Mouse (Mus musculus) neural tube, embryonic 10.5 days (tissue): Measurements from ENCODE around the gene Wipf2.
A peak's percentile ranks its signal among the peaks of the same experiment; 100 is the strongest.

Experiments used
- DNase-seq: peaks from one replicate; pipeline ENCODE4 v3.0.0-alpha.2; 2017; ENCODE audit warnings: low spot score; ENCODE audit errors: extremely low spot score

Wipf2 gene

DNA sequence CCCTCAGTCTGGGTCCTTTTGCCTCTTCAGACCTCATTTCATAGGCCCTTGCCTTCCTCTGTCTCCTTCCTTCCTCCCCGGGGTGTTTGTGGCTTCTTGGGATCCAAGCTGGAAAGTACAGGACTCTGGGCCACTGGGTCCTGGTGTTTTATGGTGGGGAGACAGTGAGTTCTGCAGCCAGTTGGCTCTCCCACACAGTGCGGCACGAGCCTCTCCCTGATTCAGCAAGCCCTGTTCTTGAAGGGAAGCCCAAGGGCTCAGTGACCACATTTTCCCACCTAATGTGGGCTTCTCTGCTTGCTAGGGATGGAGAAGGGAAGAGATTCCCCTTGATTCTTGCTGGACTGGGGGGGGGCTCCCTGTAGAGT, 79.1 kb downstream of the Wipf2 start:
- DNase-seq = no peak

DNA sequence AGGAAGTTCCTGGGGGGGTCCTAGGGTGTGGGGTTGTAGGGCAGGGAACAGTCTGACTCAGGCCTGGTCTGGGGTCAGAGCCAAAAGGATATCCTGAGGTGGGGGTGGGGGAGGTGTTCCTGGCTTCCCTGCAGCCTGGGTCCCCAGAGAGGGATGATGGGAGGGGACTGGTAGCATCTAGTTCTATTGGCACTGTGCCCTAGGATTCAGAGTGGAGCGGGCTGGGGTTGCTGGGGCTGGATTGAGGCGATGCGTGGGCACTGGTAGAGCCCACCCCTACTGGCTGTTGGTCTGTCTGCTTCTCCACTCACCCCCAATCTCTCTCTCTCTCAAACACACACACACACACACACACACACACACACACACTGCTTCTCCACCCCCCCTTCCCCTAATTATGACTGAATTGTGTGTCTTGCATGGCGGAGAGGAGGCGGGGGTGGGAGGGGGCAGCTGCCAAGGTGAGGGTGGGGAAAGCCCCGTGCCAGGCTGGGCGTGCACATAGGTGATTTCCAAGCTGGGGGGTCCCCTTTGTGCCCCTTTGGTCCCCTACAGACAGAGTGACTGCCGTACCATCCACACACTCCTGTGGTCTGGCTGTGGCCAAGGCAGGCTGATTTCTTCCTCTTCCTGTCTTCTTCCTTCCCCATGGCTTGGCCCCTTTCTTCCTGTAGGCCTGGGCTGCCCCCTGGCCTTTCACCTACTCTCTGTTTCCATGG, 79.6 kb downstream of the Wipf2 start:
- no peak for DNase-seq

GRCm38 (mm10) chr11:98943741-98944461, 80.5 kb downstream of the Wipf2 start:
- no peak for DNase-seq

GRCm38 (mm10) chr11:98944897-98945604, 81.6 kb downstream of the Wipf2 start:
- DNase-seq = no peak

DNA sequence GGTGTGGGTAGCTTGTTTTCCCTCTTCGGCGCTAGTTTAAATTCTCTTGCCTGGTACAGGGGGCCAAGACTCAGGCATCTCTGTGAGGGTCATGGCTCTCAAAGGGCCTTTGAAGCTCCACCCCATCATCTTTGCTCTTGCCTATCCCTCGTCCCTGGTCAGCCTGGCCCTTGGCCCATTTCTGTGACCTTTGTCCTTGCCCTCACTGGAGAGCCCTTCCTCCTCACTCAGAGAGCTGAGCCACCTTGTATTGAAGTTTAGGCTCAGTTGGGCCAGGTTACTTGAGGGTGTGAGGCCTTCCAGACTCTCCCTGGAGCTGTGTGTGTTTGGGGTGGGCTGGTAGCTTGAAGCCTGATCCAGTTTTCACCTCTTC, 82.2 kb downstream of the Wipf2 start:
- no peak for DNase-seq

- DNase-seq = no peak
These were observed 84.6 kb downstream of the Wipf2 start for GRCm38 (mm10) chr11:98947969-98948569.

DNA sequence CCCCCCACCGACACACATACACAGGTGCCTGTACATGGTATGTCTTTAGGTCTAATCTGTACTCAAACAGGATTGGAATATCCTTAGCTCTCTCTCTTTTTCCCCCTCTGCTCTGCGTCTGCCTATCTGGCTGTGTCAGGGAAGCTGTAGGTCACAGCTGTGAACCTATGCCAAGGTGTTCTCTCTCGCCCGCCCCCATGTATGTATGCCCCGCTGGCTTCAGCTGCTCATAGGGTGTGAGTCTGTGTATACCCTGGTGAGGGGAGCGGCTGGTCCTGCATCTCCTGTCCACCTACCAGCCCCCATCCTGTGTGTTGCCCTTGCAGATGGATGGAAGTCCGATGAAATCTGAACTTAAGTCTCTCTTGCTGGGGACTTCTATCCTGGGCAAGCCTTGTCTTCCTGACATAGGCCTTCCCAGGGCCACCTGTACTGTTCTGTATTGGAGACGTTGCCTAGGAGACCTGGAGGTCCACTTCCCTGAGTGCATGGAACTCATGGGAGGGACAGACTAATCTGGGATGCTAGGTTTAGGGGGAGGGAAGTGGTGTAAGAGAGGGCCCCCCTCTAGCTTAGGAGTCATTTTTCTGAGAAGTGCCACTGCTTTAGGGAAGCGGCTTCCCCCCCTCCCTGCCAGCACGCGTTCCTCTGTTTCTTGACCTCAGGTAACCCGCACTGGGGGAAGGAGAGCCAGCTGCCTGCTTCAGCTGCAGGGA, 86.0 kb downstream of the Wipf2 start:
- DNase-seq = no peak

DNA sequence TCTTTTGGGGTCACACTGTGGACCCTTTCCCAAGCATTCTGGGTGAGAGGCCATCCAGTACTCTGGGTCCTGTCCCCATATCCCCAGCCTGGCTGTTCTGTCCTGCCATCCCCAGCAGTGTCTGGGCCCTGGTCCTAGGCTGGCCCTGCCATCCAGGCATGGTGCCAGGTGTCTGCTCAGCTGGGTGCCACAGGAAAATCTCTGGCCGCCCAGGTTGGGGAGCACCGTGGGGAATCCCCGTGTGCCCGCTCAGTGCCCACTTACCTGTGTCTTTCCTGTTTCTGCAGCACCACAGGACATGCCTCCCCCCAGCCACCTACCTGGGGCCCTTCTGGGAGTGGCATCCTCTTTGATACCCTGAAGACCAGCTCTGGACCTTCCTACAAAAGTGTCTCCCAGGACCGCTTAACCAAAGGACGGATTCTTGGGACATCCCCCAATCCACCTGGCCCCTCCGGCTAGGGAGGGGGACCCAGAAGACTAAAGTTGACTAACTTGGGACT, 86.6 kb downstream of the Wipf2 start:
- no peak for DNase-seq

- DNase-seq = no peak
These were observed 87.0 kb downstream of the Wipf2 start for GRCm38 (mm10) chr11:98950484-98950883.

DNA sequence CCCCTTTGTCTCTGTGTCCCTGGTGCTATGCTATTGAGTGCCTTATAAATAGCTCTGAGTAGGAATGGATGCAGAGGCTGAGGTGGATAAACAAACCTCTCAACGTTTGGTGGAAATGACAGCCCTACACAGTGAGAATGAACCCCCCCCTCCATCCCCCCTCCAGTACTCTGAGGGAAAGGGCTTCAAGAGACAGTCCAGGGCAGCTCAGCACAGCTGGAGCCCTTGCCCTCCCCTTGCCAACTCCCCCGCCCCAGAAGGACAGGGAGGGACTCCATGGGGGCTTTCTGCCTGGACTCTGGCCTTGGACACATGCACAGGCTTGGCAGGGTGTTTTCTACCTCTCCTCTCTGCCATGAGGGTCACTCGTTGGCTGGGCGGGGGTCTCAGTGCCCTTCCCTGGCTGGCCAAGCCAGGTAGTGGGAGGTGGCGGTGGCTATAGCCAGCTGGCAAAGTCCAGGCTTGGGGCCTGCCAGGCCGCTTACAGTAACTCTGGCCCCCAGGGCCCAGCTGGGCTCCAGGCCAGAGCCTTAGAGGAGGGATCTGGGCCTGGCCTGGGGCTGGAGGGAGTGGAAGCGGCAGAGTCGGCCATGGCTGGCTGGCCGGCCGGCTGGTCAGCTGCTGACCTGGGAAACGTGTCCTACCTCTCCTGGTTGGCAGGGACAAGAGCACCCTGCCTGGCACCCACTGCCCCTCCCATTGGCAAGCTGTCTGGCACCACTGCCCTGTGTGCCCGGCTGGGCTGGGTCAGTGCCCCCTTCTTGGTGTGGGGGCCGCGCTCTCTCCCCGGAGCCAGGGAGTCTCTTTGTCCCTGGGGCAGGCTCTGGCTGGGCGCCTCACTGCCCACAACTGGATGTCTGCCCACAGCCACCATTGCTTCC, 87.8 kb downstream of the Wipf2 start:
- no peak for DNase-seq

DNA sequence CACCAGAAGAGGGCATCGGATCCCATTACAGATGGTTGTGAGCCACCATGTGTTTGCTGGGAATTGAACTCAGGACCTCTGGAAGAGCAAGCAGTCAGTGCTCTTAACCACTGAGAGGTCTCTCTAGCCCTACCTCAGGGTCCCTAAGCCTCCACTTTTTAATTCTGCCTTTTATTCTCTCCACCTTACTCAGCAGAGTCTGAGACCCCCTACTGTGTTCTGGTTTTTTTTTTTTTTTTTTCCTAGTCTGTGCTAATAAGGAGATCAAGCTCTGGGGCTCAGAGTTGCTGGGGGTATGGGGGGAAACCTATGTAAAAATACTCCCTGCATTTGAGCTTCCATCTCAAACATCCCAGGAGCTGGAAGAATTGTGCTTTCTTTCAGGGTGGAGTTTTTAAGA, 88.7 kb downstream of the Wipf2 start:
- no peak for DNase-seq

GRCm38 (mm10) chr11:98952736-98953135, 89.3 kb downstream of the Wipf2 start:
- no peak for DNase-seq

DNA sequence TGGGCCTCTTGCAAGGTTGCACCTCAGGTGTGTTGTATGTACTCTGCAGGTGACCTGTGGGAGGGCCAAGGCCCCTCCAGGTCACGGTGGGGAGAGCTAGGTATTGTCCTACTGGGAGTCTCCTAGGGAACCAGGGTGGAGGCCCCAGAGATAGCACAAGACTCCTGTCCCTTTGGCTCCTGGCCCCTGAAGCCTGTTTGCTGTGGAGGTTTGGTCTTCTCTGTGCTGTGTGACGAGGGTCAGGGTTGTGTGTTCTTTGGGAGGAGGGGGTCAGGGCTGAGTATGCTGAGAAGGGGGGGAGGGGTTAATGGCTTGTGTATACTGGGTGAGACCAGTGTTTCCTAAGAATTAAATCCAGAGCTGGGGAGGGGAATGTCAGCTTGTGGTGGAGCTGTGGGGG, 89.9 kb downstream of the Wipf2 start:
- peak; percentile 16 for DNase-seq

DNA sequence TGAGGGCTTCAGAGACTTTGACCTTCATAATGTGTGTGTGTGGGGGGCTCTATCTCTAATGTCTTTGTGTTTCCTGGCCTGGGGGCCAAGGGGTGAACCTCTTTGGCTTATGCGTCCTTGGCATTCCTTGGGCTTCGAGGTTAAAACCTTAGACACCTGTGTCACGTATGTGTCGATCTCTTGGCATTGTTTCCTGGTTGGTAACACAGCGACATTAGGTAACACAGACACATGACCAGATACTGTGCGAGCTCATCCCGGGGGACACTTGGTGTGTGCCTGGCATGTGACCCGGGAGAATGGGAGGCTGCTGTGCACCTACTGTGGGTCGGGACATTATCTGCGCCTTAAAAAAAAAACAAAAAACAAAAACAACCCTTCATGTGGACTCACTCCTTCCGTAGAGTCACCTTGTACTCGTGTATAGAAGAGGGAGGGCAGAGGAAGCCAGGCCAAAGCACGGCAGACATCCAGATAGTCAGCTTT, 90.4 kb downstream of the Wipf2 start:
- DNase-seq = no peak

GRCm38 (mm10) chr11:98954373-98954772, 90.9 kb downstream of the Wipf2 start:
- peak; percentile 84 for DNase-seq
